Mouse (Mus musculus): ENCODE data around the gene Eif2b1. TPM values are rescaled to one million over a fixed set of nuclear protein-coding genes. Genes with fewer than 3 reads are reported as not detected.
A peak's percentile ranks its signal among the peaks of the same experiment; 100 is the strongest.

Eif2b1 gene
- total RNA-seq (2021): 10 to 100 TPM; 23.5 to 27.6 TPM
- polyA plus RNA-seq (2012; rRNA removed): 18.4 and 24.7 TPM in 2 replicates
- long read RNA-seq, transcript Eif2b1-201 (9 exons, 2,013 nt): major isoform, 37 of 40 reads
- long read RNA-seq, partial matches to known transcripts: 0 of 40 reads
- long read RNA-seq, other reads (novel, unspliced or antisense): 3 of 40 reads

GRCm38 (mm10) chr5:124578633-124579317, at the start of gene Eif2b1, which contains the start of gene Gtf2h3:
TSS of gene Eif2b1 (minus strand) at chr5:124579131.
TSS of gene Gtf2h3 (plus strand) at chr5:124579140.
- no peaks in the 10 kb centered on the region for H3K27me3 ChIP-seq (ENCODE audit: control insufficient read depth, insufficient read depth, low read length)
- intact Hi-C loops (cut with DNase I): no loop called here
- H3K4me1 ChIP-seq (ENCODE audit: control insufficient read depth, insufficient read depth, low read length): peaks cover 2% of the 10 kb centered on the region; the same call in 1 of the 2 replicates
- peak within 1 kb of the TSS; percentile 75 for H3K4me3 ChIP-seq
- WGBS: 1% methylated on average over 51 of the region's 51 CpGs
- peaks cover 3% of the 10 kb centered on the region for H3K36me3 ChIP-seq (ENCODE audit: control insufficient read depth, insufficient read depth, low read length)
- H3K9ac ChIP-seq (ENCODE audit: low read depth, low read length): peak within 1 kb of the TSS; percentile 65
- peak; percentile 94 to 97 for DNase-seq
- no peaks in the 10 kb centered on the region for H3K79me2 ChIP-seq (replicated peaks; ENCODE audit: control insufficient read depth, insufficient read depth, low read length)
- TF ChIP-seq CTCF (IDR thresholded peaks at IDR 0.05) (peak; percentile 6; the same call in 1 of the 2 replicates), POLR2A (IDR thresholded peaks at IDR 0.05; ENCODE audit: insufficient read depth, low read depth, low read length) (peak; percentile 94), EP300 (IDR thresholded peaks at IDR 0.05; ENCODE audit: insufficient read depth, low read depth, low read length) (peak; percentile 71; the same call in 1 of the 2 replicates)
- H3K27ac ChIP-seq: peak within 1 kb of the TSS; percentile 69

- Histone ChIP-seq H3K4me3 (no peak overlapping the region), H3K27me3 (ENCODE audit: control insufficient read depth, insufficient read depth, low read length) (no peaks in the 10 kb centered on the region), H3K36me3 (ENCODE audit: control insufficient read depth, insufficient read depth, low read length) (no peaks in the 10 kb centered on the region), H3K4me1 (ENCODE audit: control insufficient read depth, insufficient read depth, low read length) (peaks cover 4% of the 10 kb centered on the region), H3K9ac (ENCODE audit: low read depth, low read length) (no peak overlapping the region), H3K79me2 (replicated peaks; ENCODE audit: control insufficient read depth, insufficient read depth, low read length) (peaks cover 3% of the 10 kb centered on the region; the same call in 1 of the 2 replicates), H3K27ac (no peak overlapping the region)
- WGBS: 90% methylated on average over 9 of the region's 9 CpGs
- no peak for TF ChIP-seq EP300 (IDR thresholded peaks at IDR 0.05; ENCODE audit: insufficient read depth, low read depth, low read length)
- no peak for DNase-seq
- intact Hi-C loops (cut with DNase I): no loop called here
These were observed 45.4 kb upstream of the Eif2b1 start for GRCm38 (mm10) chr5:124624291-124624690.

GRCm38 (mm10) chr5:124622890-124623289, 44.0 kb upstream of the Eif2b1 start:
- Histone ChIP-seq H3K36me3 (ENCODE audit: control insufficient read depth, insufficient read depth, low read length) (no peaks in the 10 kb centered on the region), H3K27me3 (ENCODE audit: control insufficient read depth, insufficient read depth, low read length) (no peaks in the 10 kb centered on the region)

GRCm38 (mm10) chr5:124621362-124621761, 42.4 kb upstream of the Eif2b1 start:
- WGBS: 75% methylated on average over 13 of the region's 13 CpGs
- no peak for DNase-seq
- Histone ChIP-seq H3K4me3 (no peak overlapping the region), H3K27me3 (ENCODE audit: control insufficient read depth, insufficient read depth, low read length) (no peaks in the 10 kb centered on the region), H3K9ac (ENCODE audit: low read depth, low read length) (no peak overlapping the region), H3K36me3 (ENCODE audit: control insufficient read depth, insufficient read depth, low read length) (no peaks in the 10 kb centered on the region), H3K27ac (no peak overlapping the region), H3K4me1 (ENCODE audit: control insufficient read depth, insufficient read depth, low read length) (no peaks in the 10 kb centered on the region), H3K79me2 (replicated peaks; ENCODE audit: control insufficient read depth, insufficient read depth, low read length) (no peaks in the 10 kb centered on the region)
- intact Hi-C loops (cut with DNase I): no loop called here
- no peak for TF ChIP-seq POLR2A (IDR thresholded peaks at IDR 0.05; ENCODE audit: insufficient read depth, low read depth, low read length)

More at GRCm38 (mm10) chr5:124622890-124623289, 44.0 kb upstream of the Eif2b1 start:
- H3K27ac ChIP-seq: no peak overlapping the region
- no peak for DNase-seq
- intact Hi-C loops (cut with DNase I): no loop called here
- no peak overlapping the region for H3K4me3 ChIP-seq
- no peaks in the 10 kb centered on the region for H3K4me1 ChIP-seq (ENCODE audit: control insufficient read depth, insufficient read depth, low read length)
- H3K9ac ChIP-seq (ENCODE audit: low read depth, low read length): no peak overlapping the region
- 76% methylated on average over 15 of the region's 15 CpGs for WGBS
- TF ChIP-seq POLR2A (IDR thresholded peaks at IDR 0.05; ENCODE audit: insufficient read depth, low read depth, low read length) (no peak), CTCF (IDR thresholded peaks at IDR 0.05) (no peak), EP300 (IDR thresholded peaks at IDR 0.05; ENCODE audit: insufficient read depth, low read depth, low read length) (no peak)
- no peaks in the 10 kb centered on the region for H3K79me2 ChIP-seq (replicated peaks; ENCODE audit: control insufficient read depth, insufficient read depth, low read length)

- DNase-seq: no peak
- Histone ChIP-seq H3K27ac (no peak overlapping the region), H3K9ac (ENCODE audit: low read depth, low read length) (no peak overlapping the region), H3K36me3 (ENCODE audit: control insufficient read depth, insufficient read depth, low read length) (no peaks in the 10 kb centered on the region), H3K79me2 (replicated peaks; ENCODE audit: control insufficient read depth, insufficient read depth, low read length) (no peaks in the 10 kb centered on the region), H3K4me3 (no peak overlapping the region), H3K27me3 (ENCODE audit: control insufficient read depth, insufficient read depth, low read length) (no peaks in the 10 kb centered on the region), H3K4me1 (ENCODE audit: control insufficient read depth, insufficient read depth, low read length) (no peaks in the 10 kb centered on the region)
- TF ChIP-seq POLR2A (IDR thresholded peaks at IDR 0.05; ENCODE audit: insufficient read depth, low read depth, low read length) (no peak), EP300 (IDR thresholded peaks at IDR 0.05; ENCODE audit: insufficient read depth, low read depth, low read length) (no peak), CTCF (IDR thresholded peaks at IDR 0.05) (no peak)
- 78% methylated on average over 10 of the region's 10 CpGs for WGBS
- intact Hi-C loops (cut with DNase I): no loop called here
These were observed 39.8 kb upstream of the Eif2b1 start for GRCm38 (mm10) chr5:124618711-124619110.

DNA sequence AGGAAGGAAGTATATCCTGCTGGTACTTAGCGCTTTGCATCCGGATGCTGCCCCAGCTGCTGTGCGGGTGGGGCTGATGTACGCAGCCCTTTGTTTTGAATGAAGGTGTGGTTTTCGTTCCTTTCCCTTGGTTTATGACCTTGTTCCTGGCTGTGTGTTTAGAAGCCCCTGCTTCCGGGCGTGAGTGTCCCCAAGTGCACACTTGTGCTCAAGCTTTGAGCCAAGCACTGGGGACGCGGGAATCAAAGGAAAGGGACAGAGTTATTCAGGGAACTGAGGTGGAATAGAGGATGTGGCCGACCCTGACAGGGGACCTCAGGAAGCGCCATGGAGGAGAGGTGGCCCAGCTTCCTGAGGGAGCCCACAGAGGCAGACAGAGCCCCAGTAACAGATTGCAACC, 35.8 kb upstream of the Eif2b1 start:
- TF ChIP-seq CTCF (IDR thresholded peaks at IDR 0.05) (no peak), EP300 (IDR thresholded peaks at IDR 0.05; ENCODE audit: insufficient read depth, low read depth, low read length) (no peak), POLR2A (IDR thresholded peaks at IDR 0.05; ENCODE audit: insufficient read depth, low read depth, low read length) (no peak)
- Histone ChIP-seq H3K36me3 (ENCODE audit: control insufficient read depth, insufficient read depth, low read length) (no peaks in the 10 kb centered on the region), H3K4me3 (no peak overlapping the region), H3K4me1 (ENCODE audit: control insufficient read depth, insufficient read depth, low read length) (no peaks in the 10 kb centered on the region), H3K9ac (ENCODE audit: low read depth, low read length) (no peak overlapping the region), H3K27ac (peak overlapping the region; percentile 31; the same call in 1 of the 2 replicates), H3K79me2 (replicated peaks; ENCODE audit: control insufficient read depth, insufficient read depth, low read length) (no peaks in the 10 kb centered on the region), H3K27me3 (ENCODE audit: control insufficient read depth, insufficient read depth, low read length) (no peaks in the 10 kb centered on the region)
- DNase-seq: no peak
- intact Hi-C loops (cut with DNase I): no loop called here
- WGBS: 41% methylated on average over 11 of the region's 11 CpGs

Data from heart, adult 2 months (tissue).